8 mouse cellular contexts compared by ENCODE assay signal in the genomic region with DNA sequence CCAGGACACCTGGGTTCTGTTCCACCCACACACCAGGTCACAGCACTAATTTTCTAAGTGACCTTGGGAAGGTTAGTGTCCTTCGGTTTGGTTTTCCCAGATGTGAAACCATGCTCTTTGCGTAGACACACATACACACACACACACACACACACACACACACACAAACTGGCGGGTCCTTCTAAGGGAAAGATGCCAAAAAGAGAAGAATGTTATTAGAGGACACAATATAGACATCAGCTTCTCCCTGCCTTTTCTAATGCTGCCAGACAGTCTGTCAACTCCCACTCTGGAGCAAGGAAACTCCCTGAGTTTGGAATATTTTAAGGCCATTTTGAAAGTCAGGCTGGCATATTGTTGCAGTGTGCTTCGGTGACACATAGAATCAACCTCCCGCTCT. TPM values are rescaled to one million over a fixed set of nuclear protein-coding genes. Genes with fewer than 3 reads are reported as not detected.
DNase-seq lines count a peak whose midpoint lies in the region; ATAC-seq lines count a peak whose summit lies in the region.

No protein-coding gene starts in this region.

- H3K4me1 ChIP-seq in forebrain, embryonic 12.5 days: peaks cover 13% of the 10 kb centered on the region
- H3K4me1 ChIP-seq in midbrain, embryonic 16.5 days (ENCODE audit: control insufficient read depth, insufficient read depth, low read length): 0 out of 2 replicates have a peak, but pooled peaks cover 2% of the 10 kb centered on the region

- WGBS in forebrain, embryonic 12.5 days: 15% methylated on average over 5 of the region's 5 CpGs
- WGBS in midbrain, embryonic 16.5 days: 8% methylated on average over 5 of the region's 5 CpGs

- H3K27me3 ChIP-seq in forebrain, embryonic 12.5 days: peaks cover 37% of the 10 kb centered on the region
- no peaks in the 10 kb centered on the region for H3K27me3 ChIP-seq in midbrain, embryonic 16.5 days (ENCODE audit: control insufficient read depth, insufficient read depth, low read depth, low read length)

- no peaks in the 10 kb centered on the region for H3K9me3 ChIP-seq in forebrain, embryonic 12.5 days
- no peaks in the 10 kb centered on the region for H3K9me3 ChIP-seq in midbrain, embryonic 16.5 days (replicated peaks; ENCODE audit: control insufficient read depth, low read length, poor library complexity, severe bottlenecking)

- no peaks in the 10 kb centered on the region for H3K36me3 ChIP-seq in forebrain, embryonic 12.5 days (replicated peaks)
- no peaks in the 10 kb centered on the region for H3K36me3 ChIP-seq in midbrain, embryonic 16.5 days (ENCODE audit: control insufficient read depth, insufficient read depth, low read length)

- DNase-seq in cerebellum, postnatal 10 days: peak; percentile 28 to 47
- DNase-seq in cerebellum, postnatal 4 days (ENCODE audit: low spot score in 2 of 2): no peak
- DNase-seq in 3T3-L1 (ENCODE audit: low read depth, low spot score): peak; percentile 65
- DNase-seq in kidney, postnatal 4 days: peak; percentile 48 to 59
- no peak for DNase-seq in B cell, adult 2 months

- no peak for ATAC-seq in forebrain, embryonic 12.5 days (ENCODE audit: low FRiP score)
- ATAC-seq in midbrain, embryonic 16.5 days: peak; percentile 21; the same call in 1 of the 2 replicates
- no peak for ATAC-seq in cerebellum, adult (ENCODE audit: insufficient number of reproducible peaks, low FRiP score, low TSS enrichment)

- H3K4me2 ChIP-seq in forebrain, embryonic 12.5 days: peak overlapping the region; percentile 99
- peak overlapping the region; percentile 67 for H3K4me2 ChIP-seq in midbrain, embryonic 16.5 days (ENCODE audit: low read length)

- no peak overlapping the region for H3K27ac ChIP-seq in forebrain, embryonic 12.5 days
- H3K27ac ChIP-seq in midbrain, embryonic 16.5 days (ENCODE audit: low read length): peak overlapping the region; percentile 85

- H3K4me3 ChIP-seq in forebrain, embryonic 12.5 days (replicated peaks): peak overlapping the region; percentile 70
- H3K4me3 ChIP-seq in midbrain, embryonic 16.5 days (ENCODE audit: low read depth, low read length): peak overlapping the region; percentile 86

- H3K9ac ChIP-seq in forebrain, embryonic 12.5 days: peak overlapping the region; percentile 68; the same call in 1 of the 2 replicates
- peak overlapping the region; percentile 86 for H3K9ac ChIP-seq in midbrain, embryonic 16.5 days (ENCODE audit: low read depth, low read length)

RNA-seq across cellular contexts. Expression of gene Rbms1, which starts 0.6 kb away (rescaled TPM):
- polyA plus RNA-seq in forebrain, embryonic 12.5 days (2016; fragmentation: Nextera tagmentation; extraction: Ambion mirVana): 24.6 and 31.9 TPM in 2 replicates
- polyA plus RNA-seq in midbrain, embryonic 16.5 days (2015; fragmentation: Nextera tagmentation; extraction: Ambion mirVana): 41.7 and 43.7 TPM in 2 replicates

Comparison
In these comparisons a context has a peak if more than half of its experiments do, and no peak if none do; other contexts are left out.
1. DNase-seq: peak in cerebellum, postnatal 10 days (2 of 2), 3T3-L1 (single experiment) and kidney, postnatal 4 days (2 of 2); none in cerebellum, postnatal 4 days (0 of 2) and B cell, adult 2 months (0 of 2).